Mouse (Mus musculus) myocyte (in vitro differentiated cells): Measurements from ENCODE around the gene Lamc3. TPM values are rescaled to one million over a fixed set of nuclear protein-coding genes. Genes with fewer than 3 reads are reported as not detected.
A peak's percentile ranks its signal among the peaks of the same experiment; 100 is the strongest.

Experiments used
- H3K27me3 ChIP-seq: one replicate; pipeline ENCODE4 v1.6.1; 2011; ENCODE audit not compliant: control insufficient read depth, insufficient read depth, insufficient read length
- H3K36me3 ChIP-seq: one replicate; pipeline ENCODE4 v1.6.1; 2011; ENCODE audit not compliant: control insufficient read depth, insufficient read depth
- H3K4me2 ChIP-seq: one replicate; pipeline ENCODE4 v1.6.1; 2011; ENCODE audit warnings: low read depth, control low read depth
- H3K4me3 ChIP-seq: one replicate; pipeline ENCODE4 v1.5.1; 2011; ENCODE audit warnings: mild to moderate bottlenecking, control low read depth, moderate library complexity
- H3K79me2 ChIP-seq: one replicate; pipeline ENCODE4 v1.6.1; 2011; ENCODE audit not compliant: control insufficient read depth, insufficient read depth
- H3ac ChIP-seq: one replicate; pipeline ENCODE4 v1.6.1; 2011; ENCODE audit not compliant: control insufficient read depth, insufficient read length
- CEBPB ChIP-seq: IDR thresholded peaks from 2 replicates; pipeline ENCODE4 v1.6.1; 2011; ENCODE audit warnings: mild to moderate bottlenecking, moderate library complexity; ENCODE audit not compliant: poor library complexity, insufficient read depth, severe bottlenecking
- E2F4 ChIP-seq: IDR thresholded peaks from one replicate; pipeline ENCODE4 v1.6.1; 2011; ENCODE audit warnings: mild to moderate bottlenecking, control low read depth, moderate library complexity; ENCODE audit not compliant: insufficient read depth
- MAX ChIP-seq: IDR thresholded peaks from one replicate; pipeline ENCODE4 v1.6.1; 2011; ENCODE audit warnings: low read depth, mild to moderate bottlenecking, control low read depth
- MYOD1 ChIP-seq, 3 experiments: IDR thresholded peaks; one replicate each; pipeline ENCODE4 v1.6.1; 2011; ENCODE audit warnings: control low read depth in 2 of 3, low read depth in 2 of 3, mild to moderate bottlenecking in 2 of 3, moderate library complexity in 1 of 3; ENCODE audit not compliant: insufficient read length in 2 of 3, control insufficient read depth in 1 of 3
- MYOG ChIP-seq, 3 experiments: IDR thresholded peaks; one replicate each; pipeline ENCODE4 v1.6.1; 2011; ENCODE audit warnings: control low read depth in 2 of 3, low read depth in 2 of 3, mild to moderate bottlenecking in 2 of 3; ENCODE audit not compliant: insufficient read length in 2 of 3, control insufficient read depth in 1 of 3, insufficient read depth in 1 of 3
- POLR2A ChIP-seq: IDR thresholded peaks from one replicate; pipeline ENCODE4 v1.6.1; 2011; ENCODE audit warnings: low read depth, mild to moderate bottlenecking, control low read depth, moderate library complexity; ENCODE audit not compliant: insufficient read length
- POLR2AphosphoS2 ChIP-seq: IDR thresholded peaks from one replicate; pipeline ENCODE4 v1.6.1; 2011; ENCODE audit warnings: low read depth, control low read depth; ENCODE audit not compliant: insufficient read length
- REST ChIP-seq: IDR thresholded peaks from one replicate; pipeline ENCODE4 v1.6.1; 2011; ENCODE audit warnings: mild to moderate bottlenecking, control low read depth, moderate library complexity; ENCODE audit not compliant: insufficient read depth, insufficient read length
- SRF ChIP-seq: IDR thresholded peaks from one replicate; pipeline ENCODE4 v1.6.1; 2011; ENCODE audit warnings: low read depth; ENCODE audit not compliant: control insufficient read depth, insufficient read length
- TCF12 ChIP-seq: IDR thresholded peaks from one replicate; pipeline ENCODE4 v1.6.1; 2011; ENCODE audit warnings: mild to moderate bottlenecking, control low read depth; ENCODE audit not compliant: poor library complexity, insufficient read depth, severe bottlenecking
- TCF3 ChIP-seq: IDR thresholded peaks from one replicate; pipeline ENCODE4 v1.6.1; 2011; ENCODE audit warnings: low read depth, control low read depth; ENCODE audit not compliant: insufficient read length
- USF1 ChIP-seq: IDR thresholded peaks from one replicate; pipeline ENCODE4 v1.6.1; 2011; ENCODE audit warnings: low read depth, mild to moderate bottlenecking, control low read depth, moderate library complexity
- polyA plus RNA-seq: library from polyadenylated mRNA; unstranded; fragments of >200 nt; fragmentation: generic; extraction: Trizol; gene quantifications from one replicate; pipeline ENCODE4 v1.2.1, GENCODE M21; 2012; ENCODE audit warnings: missing spikeins

Lamc3 gene
- polyA plus RNA-seq, 1 experiment = 0.22 TPM

DNA sequence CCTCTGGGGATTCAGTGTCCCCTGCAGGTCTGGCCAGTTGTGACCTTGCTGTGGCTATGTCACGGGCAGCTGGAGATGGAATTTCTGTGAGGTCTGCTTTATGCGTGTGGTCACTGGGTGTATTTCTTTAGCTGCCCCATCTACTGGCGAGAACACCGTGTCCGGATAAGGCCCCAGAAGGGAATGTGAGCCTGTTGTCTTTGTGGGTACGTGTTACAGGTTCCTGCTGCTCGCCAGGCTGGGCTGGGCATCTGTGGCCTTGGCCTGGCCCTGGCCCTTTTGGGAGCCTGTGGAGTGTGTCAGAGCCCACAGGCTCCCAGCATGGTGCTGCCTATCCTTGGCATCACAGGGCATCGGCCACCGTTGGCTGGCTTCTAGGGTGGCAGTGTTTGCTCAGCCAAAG lies 67.7 kb downstream of the Lamc3 start:
- Histone ChIP-seq H3K4me2 (no peak overlapping the region), H3K4me3 (no peak overlapping the region), H3K79me2 (no peaks in the 10 kb centered on the region), H3K27me3 (no peaks in the 10 kb centered on the region), H3ac (no peak overlapping the region), H3K36me3 (no peaks in the 10 kb centered on the region)
- no peak for TF ChIP-seq E2F4
- peak in 2 of 3 experiments; percentile 13 to 84 for TF ChIP-seq MYOD1 (IDR thresholded peaks at IDR 0.05; ENCODE audit: control insufficient read depth in 1 of 3, insufficient read length in 2 of 3, low read depth in 2 of 3)
- TF ChIP-seq POLR2AphosphoS2 = peak; percentile 46
- no peak for TF ChIP-seq CEBPB
- peak; percentile 26 to 93 (median 48) for TF ChIP-seq MYOG (IDR thresholded peaks at IDR 0.05; ENCODE audit: control insufficient read depth in 1 of 3, insufficient read depth in 1 of 3, insufficient read length in 2 of 3, low read depth in 2 of 3)

DNA sequence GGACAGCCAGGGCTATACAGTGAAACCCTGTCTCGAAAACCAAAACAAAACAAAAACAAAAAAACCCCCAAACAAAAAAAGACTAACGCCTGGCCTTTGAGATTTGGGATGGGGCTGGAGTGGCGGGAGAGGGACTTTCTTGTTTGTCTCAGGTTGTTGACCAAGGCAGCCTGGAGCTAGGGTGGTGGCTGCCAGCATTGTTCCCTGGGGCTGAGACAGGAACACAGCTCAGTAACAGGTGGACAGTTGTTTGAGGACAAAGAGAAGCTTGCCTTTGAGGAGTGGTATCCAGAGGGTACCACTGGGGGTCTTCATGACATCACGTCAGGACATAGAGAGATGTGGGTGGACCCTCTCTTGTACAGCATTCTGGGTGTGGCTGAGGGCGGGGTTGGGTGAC lies 68.6 kb downstream of the Lamc3 start:
- no peaks in the 10 kb centered on the region for H3K36me3 ChIP-seq
- H3K27me3 ChIP-seq = no peaks in the 10 kb centered on the region
- H3K79me2 ChIP-seq = no peaks in the 10 kb centered on the region
- H3K4me2 ChIP-seq = no peak overlapping the region
- TF ChIP-seq POLR2A (no peak), MYOD1 (IDR thresholded peaks at IDR 0.05; ENCODE audit: control insufficient read depth in 1 of 3, insufficient read length in 2 of 3, low read depth in 2 of 3) (peak in 1 of 3 experiments; percentile 47), MYOG (IDR thresholded peaks at IDR 0.05; ENCODE audit: control insufficient read depth in 1 of 3, insufficient read depth in 1 of 3, insufficient read length in 2 of 3, low read depth in 2 of 3) (peak in 1 of 3 experiments; percentile 15), TCF12 (no peak)
- no peak overlapping the region for H3ac ChIP-seq
- no peak overlapping the region for H3K4me3 ChIP-seq

DNA sequence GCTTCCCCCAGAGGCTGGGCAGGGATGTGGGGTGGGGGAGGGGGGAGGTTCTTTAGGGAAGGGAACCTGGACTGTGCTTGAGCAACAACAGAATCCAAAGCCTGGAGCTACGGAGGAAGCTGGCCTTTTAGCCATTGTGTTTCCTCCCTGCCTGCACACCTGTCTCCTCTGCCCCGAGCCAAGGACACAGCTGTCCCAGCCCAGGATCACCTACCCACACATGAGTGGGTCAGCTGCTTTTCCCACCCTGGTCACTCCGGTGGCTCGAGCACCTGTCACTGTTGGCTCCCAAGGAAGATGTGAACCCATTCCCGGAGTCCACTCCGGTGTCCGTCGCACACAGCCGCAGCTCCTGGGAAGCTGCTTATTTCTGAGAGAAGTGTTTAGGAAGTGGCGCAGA lies 70.1 kb downstream of the Lamc3 start:
- Histone ChIP-seq H3K4me2 (no peak overlapping the region), H3K4me3 (no peak overlapping the region), H3K79me2 (no peaks in the 10 kb centered on the region), H3K27me3 (no peaks in the 10 kb centered on the region), H3K36me3 (no peaks in the 10 kb centered on the region), H3ac (no peak overlapping the region)
- peak; percentile 99 for TF ChIP-seq TCF3
- TF ChIP-seq MYOD1 (IDR thresholded peaks at IDR 0.05; ENCODE audit: control insufficient read depth in 1 of 3, insufficient read length in 2 of 3, low read depth in 2 of 3) = peak in 2 of 3 experiments; percentile 99
- TF ChIP-seq REST = no peak
- peak; percentile 96 to 100 (median 99) for TF ChIP-seq MYOG (IDR thresholded peaks at IDR 0.05; ENCODE audit: control insufficient read depth in 1 of 3, insufficient read depth in 1 of 3, insufficient read length in 2 of 3, low read depth in 2 of 3)
- TF ChIP-seq MAX = no peak
- peak; percentile 98 for TF ChIP-seq TCF12
- TF ChIP-seq CEBPB = no peak
- TF ChIP-seq USF1 = no peak

DNA sequence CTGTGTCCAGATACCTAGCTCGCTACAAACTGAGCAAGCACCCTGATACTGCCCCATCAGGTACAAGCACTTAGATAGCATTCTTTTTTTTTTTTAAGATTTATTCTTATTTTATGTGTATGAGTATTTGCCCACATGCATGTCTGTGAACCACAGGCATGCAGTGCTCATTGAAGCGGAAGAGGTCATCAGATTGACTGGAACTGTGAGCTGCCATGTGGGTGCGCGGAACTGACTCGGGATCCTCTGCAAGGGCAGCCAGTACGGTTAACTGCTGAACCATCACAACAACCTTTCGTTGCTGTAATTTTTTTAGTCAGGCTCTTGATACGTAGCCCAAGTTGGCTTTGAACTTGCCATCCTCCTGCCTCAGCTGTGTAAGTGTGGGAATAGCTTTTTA lies 73.9 kb downstream of the Lamc3 start:
- no peaks in the 10 kb centered on the region for H3K36me3 ChIP-seq
- no peaks in the 10 kb centered on the region for H3K27me3 ChIP-seq
- no peak overlapping the region for H3K4me2 ChIP-seq
- TF ChIP-seq MAX (no peak), CEBPB (no peak), POLR2A (no peak)
- no peak overlapping the region for H3K4me3 ChIP-seq
- H3K79me2 ChIP-seq = no peaks in the 10 kb centered on the region
- no peak overlapping the region for H3ac ChIP-seq

DNA sequence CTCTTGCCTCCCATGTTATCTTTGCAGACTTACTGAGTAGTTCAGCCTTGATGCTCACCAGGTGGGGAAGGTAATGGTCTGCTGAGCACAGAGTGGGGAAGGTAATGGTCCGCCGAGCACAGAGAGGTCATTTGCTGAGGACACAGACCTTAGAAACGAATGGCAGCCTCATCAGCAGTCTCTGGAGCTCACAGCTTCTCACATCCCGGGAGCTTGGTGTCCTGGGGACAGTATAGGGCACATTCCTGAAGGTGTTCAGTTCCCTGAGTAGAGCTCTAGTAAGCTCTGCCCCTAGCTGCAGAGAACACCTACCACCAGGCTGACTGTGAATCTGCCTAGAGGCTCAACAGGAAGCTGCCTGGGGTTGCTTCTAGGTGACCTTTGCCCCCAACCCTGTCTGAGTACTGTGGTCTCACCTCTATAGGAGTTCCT lies 74.7 kb downstream of the Lamc3 start:
- H3K4me2 ChIP-seq = no peak overlapping the region
- no peak overlapping the region for H3K4me3 ChIP-seq
- H3ac ChIP-seq = no peak overlapping the region
- TF ChIP-seq TCF12 (no peak), SRF (no peak), E2F4 (no peak), USF1 (no peak), REST (no peak), TCF3 (no peak), MAX (no peak), MYOG (IDR thresholded peaks at IDR 0.05; ENCODE audit: control insufficient read depth in 1 of 3, insufficient read depth in 1 of 3, insufficient read length in 2 of 3, low read depth in 2 of 3) (no peak), MYOD1 (IDR thresholded peaks at IDR 0.05; ENCODE audit: control insufficient read depth in 1 of 3, insufficient read length in 2 of 3, low read depth in 2 of 3) (no peak), POLR2A (no peak), CEBPB (no peak)
- H3K79me2 ChIP-seq = no peaks in the 10 kb centered on the region
- H3K36me3 ChIP-seq = no peaks in the 10 kb centered on the region
- no peaks in the 10 kb centered on the region for H3K27me3 ChIP-seq
